Mouse (Mus musculus): ENCODE results near the gene Gm10234. TPM values are rescaled to one million over a fixed set of nuclear protein-coding genes. Genes with fewer than 3 reads are reported as not detected.

The Gm10234 gene
- polyA plus RNA-seq (2014; fragmentation: Nextera tagmentation; extraction: Ambion mirVana): not detected in 2 replicates

GRCm38 (mm10) chr6:95321812-95322211 lies at the start of gene Gm10234:
TSS of gene Gm10234 (plus strand) at chr6:95322112.
- no peak within 1 kb of the TSS for H3K9ac ChIP-seq (replicated peaks; ENCODE audit: low read length)
- ATAC-seq (replicated peaks; ENCODE audit: insufficient number of reproducible peaks, low FRiP score, low TSS enrichment, low read depth): no peak
- no peak within 1 kb of the TSS for H3K4me2 ChIP-seq (ENCODE audit: low read depth, low read length)

GRCm38 (mm10) chr6:95277633-95278032 lies 44.3 kb upstream of the Gm10234 start:
- H3K4me1 ChIP-seq (ENCODE audit: control insufficient read depth, insufficient read depth, low read length): no peaks in the 10 kb centered on the region
- no peaks in the 10 kb centered on the region for H3K9me3 ChIP-seq (replicated peaks; ENCODE audit: control insufficient read depth, low read length)
- H3K27ac ChIP-seq (replicated peaks; ENCODE audit: low read depth, low read length): no peak overlapping the region
- H3K4me3 ChIP-seq (ENCODE audit: low read depth, low read length): no peak overlapping the region
- no peak overlapping the region for H3K4me2 ChIP-seq (ENCODE audit: low read depth, low read length)
- DNase-seq (ENCODE audit: low spot score) (no peak), ATAC-seq (replicated peaks; ENCODE audit: insufficient number of reproducible peaks, low FRiP score, low TSS enrichment, low read depth) (no peak)
- no peak overlapping the region for H3K9ac ChIP-seq (replicated peaks; ENCODE audit: low read length)
- 93% methylated on average over 1 of the region's 1 CpGs for WGBS
- no peaks in the 10 kb centered on the region for H3K27me3 ChIP-seq (ENCODE audit: control insufficient read depth, insufficient read depth, low read length)
- H3K36me3 ChIP-seq (replicated peaks; ENCODE audit: control insufficient read depth, insufficient read depth, low read depth, low read length): no peaks in the 10 kb centered on the region

More at GRCm38 (mm10) chr6:95321812-95322211, at the start of gene Gm10234:
- Histone ChIP-seq H3K4me1 (ENCODE audit: control insufficient read depth, insufficient read depth, low read length) (no peaks in the 10 kb centered on the region), H3K9me3 (replicated peaks; ENCODE audit: control insufficient read depth, low read length) (no peaks in the 10 kb centered on the region), H3K27ac (replicated peaks; ENCODE audit: low read depth, low read length) (no peak within 1 kb of the TSS), H3K36me3 (replicated peaks; ENCODE audit: control insufficient read depth, insufficient read depth, low read depth, low read length) (no peaks in the 10 kb centered on the region), H3K27me3 (ENCODE audit: control insufficient read depth, insufficient read depth, low read length) (no peaks in the 10 kb centered on the region), H3K4me3 (ENCODE audit: low read depth, low read length) (no peak within 1 kb of the TSS)
- no peak for DNase-seq (ENCODE audit: low spot score)

- no peaks in the 10 kb centered on the region for H3K9me3 ChIP-seq (replicated peaks; ENCODE audit: control insufficient read depth, low read length)
- 78% methylated on average over 4 of the region's 4 CpGs for WGBS
- H3K4me3 ChIP-seq (ENCODE audit: low read depth, low read length): no peak overlapping the region
- no peaks in the 10 kb centered on the region for H3K27me3 ChIP-seq (ENCODE audit: control insufficient read depth, insufficient read depth, low read length)
- H3K9ac ChIP-seq (replicated peaks; ENCODE audit: low read length): no peak overlapping the region
- no peak for DNase-seq (ENCODE audit: low spot score)
- no peak for ATAC-seq (replicated peaks; ENCODE audit: insufficient number of reproducible peaks, low FRiP score, low TSS enrichment, low read depth)
- H3K27ac ChIP-seq (replicated peaks; ENCODE audit: low read depth, low read length): no peak overlapping the region
- no peak overlapping the region for H3K4me2 ChIP-seq (ENCODE audit: low read depth, low read length)
- no peaks in the 10 kb centered on the region for H3K36me3 ChIP-seq (replicated peaks; ENCODE audit: control insufficient read depth, insufficient read depth, low read depth, low read length)
- H3K4me1 ChIP-seq (ENCODE audit: control insufficient read depth, insufficient read depth, low read length): no peaks in the 10 kb centered on the region
These were observed 25.9 kb upstream of the Gm10234 start for GRCm38 (mm10) chr6:95296025-95296424.

- no peak overlapping the region for H3K4me3 ChIP-seq (ENCODE audit: low read depth, low read length)
- WGBS: 69% methylated on average over 3 of the region's 3 CpGs
- H3K36me3 ChIP-seq (replicated peaks; ENCODE audit: control insufficient read depth, insufficient read depth, low read depth, low read length): no peaks in the 10 kb centered on the region
- no peaks in the 10 kb centered on the region for H3K4me1 ChIP-seq (ENCODE audit: control insufficient read depth, insufficient read depth, low read length)
- ATAC-seq (replicated peaks; ENCODE audit: insufficient number of reproducible peaks, low FRiP score, low TSS enrichment, low read depth) (no peak), DNase-seq (ENCODE audit: low spot score) (no peak)
- no peaks in the 10 kb centered on the region for H3K27me3 ChIP-seq (ENCODE audit: control insufficient read depth, insufficient read depth, low read length)
- H3K4me2 ChIP-seq (ENCODE audit: low read depth, low read length): no peak overlapping the region
- H3K9me3 ChIP-seq (replicated peaks; ENCODE audit: control insufficient read depth, low read length): no peaks in the 10 kb centered on the region
- no peak overlapping the region for H3K27ac ChIP-seq (replicated peaks; ENCODE audit: low read depth, low read length)
- no peak overlapping the region for H3K9ac ChIP-seq (replicated peaks; ENCODE audit: low read length)
These were observed 23.5 kb upstream of the Gm10234 start for GRCm38 (mm10) chr6:95298387-95298786.

- H3K4me2 ChIP-seq (ENCODE audit: low read depth, low read length): no peak overlapping the region
- H3K27ac ChIP-seq (replicated peaks; ENCODE audit: low read depth, low read length): no peak overlapping the region
- no peak for ATAC-seq (replicated peaks; ENCODE audit: insufficient number of reproducible peaks, low FRiP score, low TSS enrichment, low read depth)
- no peaks in the 10 kb centered on the region for H3K9me3 ChIP-seq (replicated peaks; ENCODE audit: control insufficient read depth, low read length)
- DNase-seq (ENCODE audit: low spot score): no peak
- H3K4me3 ChIP-seq (ENCODE audit: low read depth, low read length): no peak overlapping the region
- H3K27me3 ChIP-seq (ENCODE audit: control insufficient read depth, insufficient read depth, low read length): no peaks in the 10 kb centered on the region
- 80% methylated on average over 2 of the region's 2 CpGs for WGBS
- no peaks in the 10 kb centered on the region for H3K4me1 ChIP-seq (ENCODE audit: control insufficient read depth, insufficient read depth, low read length)
- no peaks in the 10 kb centered on the region for H3K36me3 ChIP-seq (replicated peaks; ENCODE audit: control insufficient read depth, insufficient read depth, low read depth, low read length)
- H3K9ac ChIP-seq (replicated peaks; ENCODE audit: low read length): no peak overlapping the region
These were observed 21.3 kb upstream of the Gm10234 start for GRCm38 (mm10) chr6:95300658-95301057.

- ATAC-seq (replicated peaks; ENCODE audit: insufficient number of reproducible peaks, low FRiP score, low TSS enrichment, low read depth) (no peak), DNase-seq (ENCODE audit: low spot score) (no peak)
- no peak overlapping the region for H3K27ac ChIP-seq (replicated peaks; ENCODE audit: low read depth, low read length)
- no peaks in the 10 kb centered on the region for H3K9me3 ChIP-seq (replicated peaks; ENCODE audit: control insufficient read depth, low read length)
- H3K4me3 ChIP-seq (ENCODE audit: low read depth, low read length): no peak overlapping the region
- H3K4me1 ChIP-seq (ENCODE audit: control insufficient read depth, insufficient read depth, low read length): no peaks in the 10 kb centered on the region
- H3K9ac ChIP-seq (replicated peaks; ENCODE audit: low read length): no peak overlapping the region
- H3K36me3 ChIP-seq (replicated peaks; ENCODE audit: control insufficient read depth, insufficient read depth, low read depth, low read length): no peaks in the 10 kb centered on the region
- WGBS: 83% methylated on average over 5 of the region's 5 CpGs
- H3K4me2 ChIP-seq (ENCODE audit: low read depth, low read length): no peak overlapping the region
- H3K27me3 ChIP-seq (ENCODE audit: control insufficient read depth, insufficient read depth, low read length): no peaks in the 10 kb centered on the region
These were observed 9.3 kb downstream of the Gm10234 start for GRCm38 (mm10) chr6:95331191-95331590.

- 89% methylated on average over 6 of the region's 6 CpGs for WGBS
- Histone ChIP-seq H3K9ac (replicated peaks; ENCODE audit: low read length) (no peak overlapping the region), H3K36me3 (replicated peaks; ENCODE audit: control insufficient read depth, insufficient read depth, low read depth, low read length) (no peaks in the 10 kb centered on the region), H3K9me3 (replicated peaks; ENCODE audit: control insufficient read depth, low read length) (no peaks in the 10 kb centered on the region), H3K4me3 (ENCODE audit: low read depth, low read length) (no peak overlapping the region), H3K4me1 (ENCODE audit: control insufficient read depth, insufficient read depth, low read length) (no peaks in the 10 kb centered on the region), H3K27ac (replicated peaks; ENCODE audit: low read depth, low read length) (no peak overlapping the region), H3K4me2 (ENCODE audit: low read depth, low read length) (no peak overlapping the region), H3K27me3 (ENCODE audit: control insufficient read depth, insufficient read depth, low read length) (no peaks in the 10 kb centered on the region)
- DNase-seq (ENCODE audit: low spot score): no peak
- no peak for ATAC-seq (replicated peaks; ENCODE audit: insufficient number of reproducible peaks, low FRiP score, low TSS enrichment, low read depth)
These were observed 12.9 kb downstream of the Gm10234 start for GRCm38 (mm10) chr6:95334781-95335180.

GRCm38 (mm10) chr6:95349378-95349777 lies 27.5 kb downstream of the Gm10234 start:
- no peaks in the 10 kb centered on the region for H3K36me3 ChIP-seq (replicated peaks; ENCODE audit: control insufficient read depth, insufficient read depth, low read depth, low read length)
- ATAC-seq (replicated peaks; ENCODE audit: insufficient number of reproducible peaks, low FRiP score, low TSS enrichment, low read depth) (no peak), DNase-seq (ENCODE audit: low spot score) (no peak)
- no peak overlapping the region for H3K27ac ChIP-seq (replicated peaks; ENCODE audit: low read depth, low read length)
- no peak overlapping the region for H3K9ac ChIP-seq (replicated peaks; ENCODE audit: low read length)
- no peak overlapping the region for H3K4me3 ChIP-seq (ENCODE audit: low read depth, low read length)
- no peaks in the 10 kb centered on the region for H3K4me1 ChIP-seq (ENCODE audit: control insufficient read depth, insufficient read depth, low read length)
- no peaks in the 10 kb centered on the region for H3K9me3 ChIP-seq (replicated peaks; ENCODE audit: control insufficient read depth, low read length)
- no peak overlapping the region for H3K4me2 ChIP-seq (ENCODE audit: low read depth, low read length)
- H3K27me3 ChIP-seq (ENCODE audit: control insufficient read depth, insufficient read depth, low read length): no peaks in the 10 kb centered on the region
